Mouse (Mus musculus) small intestine, adult 10 weeks (tissue): ENCODE data around the gene March4. TPM values are rescaled to one million over a fixed set of nuclear protein-coding genes. Genes with fewer than 3 reads are reported as not detected.

Experiments used
- polyA plus RNA-seq: library from polyadenylated mRNA; stranded (reverse); fragments of 350-450 nt; fragmentation: Illumina TruSeq; extraction: RNeasy Lipid Tissue Mini Kit (QIAGEN cat#74804); gene quantifications from one replicate; pipeline ENCODE4 v1.2.3, GENCODE M21; 2014; ENCODE audit warnings: low replicate concordance

Gene March4
- polyA plus RNA-seq = not detected

GRCm38 (mm10) chr1:72536611-72537351 lies at the start of gene March4:
Gene March4 (minus strand): TSS chr1:72536930.

GRCm38 (mm10) chr1:72582947-72583731 lies 46.4 kb upstream of the March4 start, which contains the start of gene Smarcal1:
Gene Smarcal1 (plus strand): TSS chr1:72583251.

Other genes starting within 250 kb of the March4 start
- 10.0 TPM for gene Xrcc5, start 229.5 kb downstream of the March4 start, polyA plus RNA-seq
- gene Smarcal1, start 46.3 kb upstream of the March4 start, polyA plus RNA-seq = 1.9 TPM
- gene Ankar, start 163.6 kb upstream of the March4 start, polyA plus RNA-seq = not detected
- gene Rpl37a, start 174.4 kb upstream of the March4 start, polyA plus RNA-seq = 20.0 TPM